Mouse (Mus musculus): ENCODE data around the gene Sh2d5.

The Sh2d5 gene

DNA sequence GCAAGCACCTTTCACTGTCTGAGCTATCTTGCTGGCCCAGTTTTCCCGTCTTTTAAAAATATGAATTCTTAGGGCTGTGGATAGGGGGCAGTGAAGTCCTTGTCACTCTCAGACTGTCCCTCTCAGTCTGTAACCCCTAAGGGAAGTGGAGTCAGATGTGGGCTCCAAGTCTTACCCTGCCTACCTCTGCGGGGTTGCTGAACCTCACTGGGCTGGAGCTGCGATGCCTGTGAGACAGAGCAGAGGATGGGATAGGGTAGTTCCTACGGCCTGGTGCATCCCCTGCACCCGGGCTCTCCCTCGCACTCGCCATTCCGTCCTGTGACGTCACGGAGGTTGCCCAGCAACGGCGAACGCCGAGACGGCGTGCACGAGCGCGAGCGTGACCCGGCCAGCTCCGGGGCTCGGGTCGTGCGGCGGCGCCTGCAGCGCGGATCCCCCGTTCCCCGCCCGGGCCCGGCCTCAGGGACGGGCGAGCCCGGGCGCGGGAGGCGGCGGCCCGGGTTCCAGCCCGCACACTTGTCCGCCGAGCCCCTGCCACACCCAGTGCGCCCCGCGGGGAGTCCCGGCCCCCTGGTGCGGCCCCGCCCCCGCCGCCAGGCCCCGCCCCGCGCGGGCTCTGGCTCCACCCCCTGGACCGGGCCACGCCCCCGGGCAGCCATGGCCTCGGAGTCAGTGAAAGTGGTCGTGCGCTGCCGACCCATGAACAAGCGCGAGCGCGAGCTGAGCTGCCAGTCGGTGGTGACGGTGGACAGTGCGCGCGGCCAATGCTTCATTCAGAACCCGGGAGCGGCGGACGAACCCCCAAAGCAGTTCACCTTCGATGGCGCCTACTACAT, 11.9 kb downstream of the Sh2d5 start:
- DNase-seq (ENCODE audit: low spot score): peak; percentile 72

DNA sequence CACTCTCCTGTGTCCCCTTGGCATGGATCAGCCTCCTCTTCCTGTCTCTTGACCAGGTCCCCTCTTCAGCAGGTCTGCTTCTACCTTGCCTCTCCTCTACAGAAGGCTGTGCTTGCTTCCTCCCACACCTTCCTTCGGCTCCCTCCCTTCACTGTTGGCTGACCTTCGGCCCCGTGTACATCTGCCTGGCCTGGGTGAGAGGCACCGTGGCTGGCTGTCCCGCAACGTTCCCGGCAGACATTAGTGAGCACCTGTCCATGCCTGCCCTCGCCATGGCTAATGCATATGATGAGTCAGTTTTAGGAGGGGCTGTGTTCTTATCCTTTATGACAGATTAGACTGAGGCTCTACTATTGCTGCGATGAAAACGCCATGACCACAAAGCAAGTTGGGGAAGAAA, 17.7 kb downstream of the Sh2d5 start:
- DNase-seq (ENCODE audit: low spot score): no peak

DNA sequence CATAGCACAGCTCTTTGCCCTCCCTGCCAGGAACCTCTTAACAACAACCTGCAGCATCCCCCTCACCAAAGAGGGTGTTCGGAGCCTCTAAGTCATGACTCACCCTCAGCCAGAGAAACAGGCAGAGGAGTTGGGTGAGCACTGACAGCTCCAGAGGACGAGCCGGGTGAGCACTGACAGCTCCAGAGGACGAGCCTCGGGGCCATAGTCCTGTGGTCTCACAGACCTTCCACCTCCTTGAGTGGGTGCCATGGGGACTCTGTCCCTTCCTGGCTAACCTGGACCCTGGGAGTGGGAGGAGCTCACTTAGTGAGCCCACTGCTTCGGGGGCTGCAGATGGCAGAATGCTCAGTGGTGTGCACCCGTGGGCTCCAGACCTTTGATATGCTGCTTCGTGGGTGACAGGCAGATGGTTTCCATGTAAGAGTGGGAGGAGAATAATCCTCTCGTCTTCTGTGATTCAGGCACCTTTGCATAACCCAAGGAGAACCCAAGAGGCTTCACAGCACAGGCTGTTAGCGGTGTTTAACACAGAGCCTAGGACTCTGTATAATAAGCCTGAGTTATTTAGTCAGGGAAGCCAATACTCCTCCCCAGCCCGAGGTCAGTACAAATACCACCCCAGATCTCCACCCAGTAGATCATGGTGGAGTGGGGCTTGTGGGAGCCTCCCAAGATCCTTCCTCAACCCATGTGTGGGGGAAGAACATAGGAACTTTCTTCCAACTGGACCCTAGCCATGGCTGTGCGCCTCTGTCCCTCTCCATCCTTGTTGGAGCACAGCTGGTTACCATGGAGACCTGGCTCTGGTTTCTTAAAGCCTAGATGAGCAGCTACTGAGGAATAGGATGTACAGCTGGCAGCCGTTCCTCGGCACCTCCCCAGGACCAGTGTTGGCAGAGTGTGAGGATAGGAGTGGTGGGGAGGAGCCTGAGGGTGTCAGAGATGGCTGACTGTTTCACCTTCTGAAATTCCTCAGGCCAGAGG, 22.1 kb downstream of the Sh2d5 start:
- DNase-seq (ENCODE audit: low spot score): no peak

DNA sequence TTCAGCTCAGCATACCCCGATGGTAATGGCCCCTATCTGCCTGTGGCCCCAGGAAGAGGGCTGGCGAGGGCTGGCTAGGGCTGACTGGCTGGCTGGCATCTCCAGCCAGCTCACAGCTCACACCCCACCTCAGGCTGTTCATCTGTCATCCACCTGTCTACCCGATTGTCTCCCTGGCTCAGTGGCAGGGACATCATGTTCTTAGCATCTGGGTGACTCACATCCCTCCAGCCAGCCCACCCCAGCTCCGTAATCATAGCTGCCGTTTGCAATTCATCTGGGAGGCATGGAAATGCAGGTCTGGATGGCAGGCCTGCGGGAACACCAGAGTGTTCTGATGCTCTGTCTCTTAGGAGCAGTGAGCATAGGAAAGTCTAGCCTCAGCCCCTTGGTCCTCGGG, 28.1 kb downstream of the Sh2d5 start:
- no peak for DNase-seq (ENCODE audit: low spot score)

DNA sequence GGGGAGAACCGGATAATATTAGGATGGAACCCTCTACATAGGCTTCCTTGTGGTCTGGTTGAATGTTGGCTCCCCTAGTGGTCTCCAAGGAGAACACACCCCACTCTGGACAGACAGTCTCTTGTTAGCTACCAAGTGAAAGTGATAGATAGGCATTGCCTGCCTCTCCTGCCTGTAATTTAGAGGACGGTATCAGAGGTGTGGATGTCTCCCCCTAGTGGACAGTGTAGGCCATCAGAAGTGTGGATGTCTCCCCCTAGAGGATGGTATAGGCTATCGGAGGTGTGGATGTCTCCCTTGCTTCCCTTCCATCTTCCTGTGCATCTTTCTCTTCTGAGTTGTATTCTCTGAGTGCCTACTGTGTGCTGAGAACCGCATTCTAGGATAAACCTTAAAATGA, 32.6 kb downstream of the Sh2d5 start:
- no peak for DNase-seq (ENCODE audit: low spot score)

DNA sequence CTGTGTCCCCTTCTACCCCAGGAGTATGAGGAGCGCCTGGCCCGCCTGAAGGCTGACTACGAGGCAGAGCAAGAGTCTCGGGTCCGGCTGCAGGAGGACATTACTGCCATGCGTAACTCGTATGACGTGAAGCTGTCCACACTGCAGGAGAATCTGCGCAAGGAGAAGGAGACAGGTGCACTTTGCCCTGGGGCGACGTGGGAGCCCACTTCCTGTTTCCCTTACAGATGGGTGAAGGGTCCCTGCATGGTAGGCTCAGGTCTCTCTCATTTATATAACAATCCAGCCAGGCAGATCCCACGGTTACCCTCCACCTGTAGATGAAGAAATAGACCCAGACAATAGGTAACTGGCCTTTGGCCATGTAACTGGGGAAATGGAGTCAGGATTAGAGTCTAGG, 36.2 kb downstream of the Sh2d5 start:
- no peak for DNase-seq (ENCODE audit: low spot score)

DNA sequence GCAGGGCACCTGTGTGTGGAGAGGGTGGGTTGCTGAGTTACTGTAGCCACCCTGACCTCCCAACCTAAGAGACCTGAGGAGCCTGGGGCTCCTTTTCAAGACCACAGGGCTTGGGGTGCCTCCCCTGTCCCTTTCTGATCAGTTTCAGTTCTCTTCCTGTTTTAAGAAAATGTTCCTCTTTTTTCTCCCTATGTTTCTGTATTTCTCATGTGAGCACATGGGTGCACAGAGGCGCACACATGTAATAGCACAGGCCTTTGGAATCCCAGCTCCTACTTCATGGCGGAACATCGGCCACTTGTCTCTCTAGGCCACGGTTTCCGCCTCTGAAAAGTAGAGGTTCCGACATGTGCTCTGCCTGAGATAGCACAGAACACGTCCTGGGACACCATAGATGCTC, 38.5 kb downstream of the Sh2d5 start:
- DNase-seq (ENCODE audit: low spot score): no peak

DNA sequence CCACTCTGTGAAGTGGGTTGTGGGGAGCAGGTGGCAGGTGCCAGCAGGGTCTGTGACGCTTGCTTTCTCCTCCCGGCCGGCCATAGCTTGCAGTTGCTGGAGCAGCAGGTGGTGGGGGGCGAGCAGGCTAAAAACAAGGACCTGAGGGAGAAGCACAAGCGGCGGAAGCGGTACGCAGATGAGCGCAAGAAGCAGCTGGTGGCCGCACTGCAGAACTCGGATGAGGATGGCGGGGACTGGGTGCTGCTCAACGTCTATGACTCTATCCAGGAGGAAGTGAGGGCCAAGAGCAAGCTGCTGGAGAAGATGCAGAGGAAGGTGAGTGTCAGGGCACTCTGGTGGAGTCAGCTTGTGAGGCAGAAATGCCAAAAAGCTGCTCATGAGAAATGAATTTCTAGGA, 41.8 kb downstream of the Sh2d5 start:
- no peak for DNase-seq (ENCODE audit: low spot score)

DNA sequence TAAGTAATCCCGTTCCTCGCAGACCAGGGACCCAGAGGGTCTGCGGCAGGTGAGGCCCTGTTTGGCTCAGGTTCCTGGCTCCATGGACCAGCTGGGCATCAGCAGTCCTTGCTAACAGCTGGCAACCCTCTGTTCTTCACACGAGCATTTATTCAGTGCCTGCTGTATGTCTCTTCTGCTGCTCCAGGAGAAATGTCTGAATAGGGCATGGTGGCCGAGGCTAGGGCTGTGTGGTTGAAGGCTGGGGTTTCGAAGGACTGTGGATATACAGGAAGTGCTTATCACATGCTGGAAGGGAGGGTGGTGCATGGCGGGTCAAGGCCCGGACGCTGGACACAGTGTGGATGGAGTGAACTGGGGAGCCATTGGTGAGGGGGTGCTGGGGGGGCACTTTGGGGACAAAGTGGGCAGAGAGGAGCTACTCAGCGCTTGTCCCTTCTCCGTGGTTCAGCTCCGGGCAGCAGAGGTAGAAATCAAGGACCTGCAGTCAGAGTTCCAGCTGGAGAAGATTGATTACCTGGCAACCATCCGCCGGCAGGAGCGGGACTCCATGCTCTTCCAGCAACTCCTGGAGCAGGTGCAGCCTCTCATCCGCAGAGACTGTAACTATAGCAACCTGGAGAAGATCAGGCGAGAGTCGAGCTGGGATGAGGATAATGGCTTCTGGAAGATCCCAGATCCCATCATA, 43.2 kb downstream of the Sh2d5 start:
- DNase-seq (ENCODE audit: low spot score): no peak

DNA sequence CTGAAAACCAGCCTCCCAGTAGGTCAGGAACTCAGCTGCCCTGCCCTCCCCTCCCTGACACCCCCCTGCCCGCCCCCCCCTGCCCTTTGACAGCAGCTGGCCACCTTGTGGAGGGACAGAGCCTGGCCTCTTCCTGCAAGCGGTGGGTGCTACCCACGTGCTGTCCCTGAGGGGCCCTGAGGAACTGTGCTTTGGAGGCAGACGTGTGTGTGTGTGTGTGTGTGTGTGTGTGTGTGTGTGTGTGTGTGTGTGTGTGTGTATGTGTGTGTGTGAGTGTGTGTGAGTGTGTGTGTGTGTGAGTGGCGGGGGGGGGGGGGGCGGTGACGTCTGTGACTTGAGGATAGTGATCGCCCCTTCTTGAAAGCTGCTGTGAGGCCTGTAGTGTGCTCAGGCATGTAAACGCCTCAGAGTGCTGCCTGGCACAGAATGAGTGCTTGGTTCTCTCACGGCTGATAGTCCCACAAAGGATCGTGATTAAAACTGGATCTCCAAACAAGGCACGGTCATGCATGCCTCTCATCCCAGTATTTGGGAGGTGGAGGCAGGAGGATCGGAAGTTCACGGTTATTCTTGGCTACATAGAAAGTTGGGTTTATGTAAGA, 43.8 kb downstream of the Sh2d5 start:
- DNase-seq (ENCODE audit: low spot score): no peak

DNA sequence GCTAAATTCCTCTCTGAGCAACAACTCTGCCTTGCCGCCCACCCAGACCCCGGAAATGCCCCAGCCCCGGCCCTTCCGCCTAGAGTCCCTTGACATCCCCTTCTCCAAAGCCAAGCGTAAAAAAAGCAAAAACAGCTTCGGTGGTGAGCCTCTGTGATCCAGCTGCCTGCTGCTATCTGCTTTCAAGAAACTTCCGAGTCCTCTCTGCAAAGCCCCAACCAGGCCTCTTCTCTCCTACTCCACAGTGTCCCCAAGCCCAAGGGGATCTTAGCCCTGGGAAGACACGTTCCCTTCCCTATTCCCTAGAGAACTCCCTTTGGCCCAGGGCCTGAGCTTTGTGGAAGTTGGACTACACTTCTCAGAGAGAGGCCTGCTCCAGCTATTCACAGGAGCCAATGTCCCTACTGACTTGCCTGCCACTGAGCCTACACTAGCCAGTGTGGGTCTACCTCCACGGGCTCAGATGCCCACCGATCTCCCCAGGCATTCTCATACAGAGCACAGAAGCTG, 51.1 kb downstream of the Sh2d5 start:
- DNase-seq (ENCODE audit: low spot score): no peak

DNA sequence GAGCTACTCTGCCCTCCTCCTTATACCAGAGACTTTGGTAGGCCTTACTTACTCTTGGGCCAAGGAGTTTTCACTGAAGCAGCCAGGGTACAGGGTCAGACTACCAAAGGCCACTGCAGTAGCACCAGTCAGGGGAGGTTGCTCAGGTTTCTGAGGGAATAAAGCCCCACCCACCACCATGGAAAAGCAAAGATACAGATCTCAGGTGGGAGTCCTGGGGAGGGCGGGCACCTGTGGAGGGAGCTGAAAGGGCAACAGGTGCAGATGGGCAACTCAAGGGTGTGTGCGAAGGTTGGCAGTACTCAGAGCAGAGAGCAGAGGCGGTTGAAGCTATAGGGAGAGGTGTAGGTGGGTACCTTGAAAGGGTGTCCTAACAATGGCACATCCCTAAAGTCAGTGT, 52.8 kb downstream of the Sh2d5 start:
- no peak for DNase-seq (ENCODE audit: low spot score)

DNA sequence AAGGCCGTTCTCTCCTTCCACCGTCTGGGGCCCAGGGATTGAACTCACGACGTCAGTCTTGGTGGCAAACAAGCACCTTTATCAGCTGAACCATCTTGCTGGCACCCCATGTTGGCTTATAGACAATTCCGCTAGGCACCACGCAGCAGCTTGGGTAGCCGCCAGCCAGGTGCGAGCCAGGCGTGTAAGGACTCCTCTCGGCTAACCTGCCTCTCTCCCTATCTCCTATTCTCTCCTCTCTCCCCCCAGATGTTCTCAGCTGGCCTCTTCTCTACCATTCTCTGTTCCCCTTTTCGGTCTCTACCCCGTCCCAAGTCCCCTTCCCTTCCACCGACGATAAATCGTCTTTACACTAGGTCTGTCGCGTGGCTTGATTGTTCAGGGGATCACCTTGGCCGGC, 53.5 kb downstream of the Sh2d5 start:
- no peak for DNase-seq (ENCODE audit: low spot score)

DNA sequence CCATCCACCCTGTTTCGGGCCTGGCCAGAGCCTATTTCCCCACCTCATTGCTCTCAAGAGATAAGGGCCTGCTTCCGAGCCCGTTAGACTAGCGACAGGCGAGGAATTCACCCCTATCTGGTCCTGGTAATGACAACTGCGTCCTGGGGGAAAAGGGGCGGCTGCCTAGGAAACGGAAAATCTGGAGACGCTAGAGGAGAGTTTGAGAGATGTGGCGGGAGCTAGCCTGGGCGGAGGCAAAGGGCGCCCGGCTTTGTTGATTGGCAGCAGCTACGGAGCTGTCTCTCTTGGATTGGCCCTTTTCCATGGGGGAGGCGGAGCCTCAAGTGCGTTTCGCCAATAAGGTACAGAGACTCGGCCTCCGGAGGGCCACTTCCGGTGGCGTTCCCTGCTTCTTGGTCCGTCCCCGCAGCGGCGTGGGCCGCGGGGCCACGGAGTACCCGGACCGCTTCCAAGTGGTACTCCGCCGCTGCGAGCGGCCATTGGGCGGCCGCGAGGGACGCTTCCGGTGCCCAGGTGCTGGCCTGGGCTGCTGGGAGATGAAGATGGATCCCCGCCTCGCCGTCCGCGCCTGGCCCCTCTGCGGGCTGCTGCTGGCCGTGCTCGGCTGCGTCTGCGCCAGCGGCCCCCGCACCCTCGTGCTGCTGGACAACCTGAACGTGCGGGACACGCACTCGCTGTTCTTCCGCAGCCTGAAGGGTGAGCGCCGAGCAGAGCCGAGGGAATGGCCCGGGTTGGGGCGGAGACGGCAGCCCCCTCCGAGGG, 54.3 kb downstream of the Sh2d5 start, which contains the start of gene Ddost:
Gene Ddost, plus strand, starts transcription at position 391 of the 765 bp plus-strand sequence.
- DNase-seq (ENCODE audit: low spot score): peak; percentile 88

DNA sequence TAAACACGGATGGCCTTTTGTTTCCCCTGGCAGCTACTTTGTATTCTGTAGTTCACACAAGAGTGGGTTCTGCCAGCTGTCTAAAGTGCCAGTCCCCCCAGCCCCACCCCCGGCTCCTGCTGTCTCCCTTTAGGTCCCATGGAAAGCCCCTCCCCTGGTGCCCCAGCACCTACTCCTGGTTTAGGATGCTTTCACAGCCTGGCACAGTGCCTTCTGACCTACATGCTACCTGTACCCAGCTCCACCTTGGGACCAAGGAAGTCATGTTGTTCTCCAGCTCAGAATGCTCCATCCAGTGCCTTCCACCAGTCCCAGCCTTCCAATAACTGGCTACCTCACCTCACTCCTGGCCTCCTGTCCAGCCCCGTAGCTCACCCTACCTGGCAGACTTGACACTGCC, 56.8 kb downstream of the Sh2d5 start:
- no peak for DNase-seq (ENCODE audit: low spot score)

DNA sequence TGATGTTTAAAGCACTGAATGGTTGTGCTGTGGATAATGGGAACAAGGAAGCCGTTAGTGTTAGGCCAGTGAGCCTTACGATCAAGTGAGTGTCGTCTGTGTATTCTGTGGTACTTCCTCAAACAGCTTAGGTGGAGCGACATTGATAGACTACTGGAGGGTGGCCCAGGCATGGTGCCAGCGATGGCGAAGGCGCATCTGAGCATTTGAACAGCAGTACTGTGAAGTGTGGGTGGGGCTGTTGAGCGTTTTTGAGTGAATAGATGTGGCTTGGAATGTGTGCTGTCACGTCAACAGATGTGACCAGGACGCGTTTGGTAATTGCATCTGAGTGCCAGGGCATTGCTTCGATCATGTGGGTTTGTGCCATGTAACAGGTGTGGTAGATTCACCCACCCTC, 57.5 kb downstream of the Sh2d5 start:
- DNase-seq (ENCODE audit: low spot score): no peak

DNA sequence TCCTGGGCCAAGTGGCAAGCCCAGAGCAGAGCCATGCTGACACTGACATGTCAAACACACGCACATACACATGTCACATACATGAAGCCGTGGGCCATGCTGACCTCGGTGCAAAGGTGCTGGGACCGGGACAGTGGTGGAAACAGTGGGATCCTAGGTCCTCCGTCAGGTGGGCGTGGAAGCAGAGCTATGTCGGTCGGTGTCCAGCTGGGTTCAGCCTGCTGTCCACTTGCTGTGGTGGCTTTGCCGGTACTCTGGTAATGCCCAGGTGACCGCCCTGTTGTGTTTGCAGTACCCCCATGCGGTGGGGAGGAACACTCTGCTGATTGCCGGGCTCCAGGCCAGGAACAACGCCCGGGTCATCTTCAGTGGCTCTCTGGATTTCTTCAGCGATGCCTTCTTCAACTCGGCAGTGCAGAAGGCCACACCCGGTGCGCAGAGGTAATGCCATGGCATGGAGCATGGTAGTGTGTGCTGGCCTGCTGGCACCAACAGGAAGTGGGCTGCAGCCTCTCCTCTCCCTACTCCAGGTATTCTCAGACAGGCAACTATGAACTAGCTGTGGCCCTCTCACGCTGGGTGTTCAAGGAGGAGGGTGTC, 60.2 kb downstream of the Sh2d5 start:
- DNase-seq (ENCODE audit: low spot score): no peak

Measured in urinary bladder, postnatal 10 days (tissue).